ENCODE assay signal across 14 mouse cellular contexts in the genomic region with DNA sequence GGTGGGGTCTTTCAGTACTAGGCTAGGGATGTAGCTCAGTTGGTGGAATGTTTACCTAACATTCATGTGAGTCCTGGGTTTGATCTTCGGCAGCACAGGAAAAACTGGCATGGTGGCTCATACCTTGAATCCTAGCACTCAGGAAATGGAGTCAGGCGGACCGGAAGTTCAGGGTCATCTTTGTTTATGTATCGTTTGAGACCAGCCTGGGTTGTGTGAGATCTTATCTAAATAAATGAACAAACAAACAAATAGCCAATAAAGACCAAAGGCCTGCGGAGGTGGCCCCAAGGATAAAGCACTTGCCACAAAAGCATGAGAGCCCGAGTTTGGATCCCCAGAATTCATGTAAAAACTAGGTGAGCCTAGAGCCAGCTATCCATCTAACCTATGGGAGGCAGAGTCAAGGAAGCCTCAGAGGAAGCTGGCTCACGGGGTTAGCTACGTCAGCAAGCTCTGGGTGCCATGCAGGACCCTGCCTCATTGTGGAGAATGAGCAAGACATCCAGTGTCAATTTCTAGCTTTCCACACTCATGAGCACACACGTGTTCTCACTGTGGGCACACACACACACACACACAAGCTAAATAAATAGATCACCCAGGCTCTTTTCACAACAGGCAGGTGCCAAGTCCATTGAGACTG. TPM values are rescaled to one million over a fixed set of nuclear protein-coding genes. Genes with fewer than 3 reads are reported as not detected.
DNase-seq lines count a peak whose midpoint lies in the region; ATAC-seq and TF ChIP-seq lines count a peak whose summit lies in the region.
"Had no signal": no experiment of that assay in that cellular context is flagged by ENCODE, and none has a peak within 500 bp of the region (broad histone marks: within the 10 kb centered on the region; RNA-seq: fewer than 3 reads in every experiment).

No protein-coding gene starts in this region.

- 0 out of 2 replicates have a peak, but pooled peaks cover 3% of the 10 kb centered on the region for H3K36me3 ChIP-seq in heart, embryonic 16.5 days (ENCODE audit: control insufficient read depth, insufficient read depth)
- peaks cover 8% of the 10 kb centered on the region; the same call in 1 of the 2 replicates for H3K36me3 ChIP-seq in heart, embryonic 12.5 days
- H3K36me3 ChIP-seq in embryonic facial prominence, embryonic 15.5 days: peaks cover 3% of the 10 kb centered on the region; the same call in 1 of the 2 replicates
- H3K36me3 ChIP-seq in small intestine, adult 2 months (ENCODE audit: control insufficient read depth, insufficient read depth, low read length): peaks cover 26% of the 10 kb centered on the region
- H3K36me3 ChIP-seq: neural tube, embryonic 12.5 days had no signal

- H3K4me1 ChIP-seq in heart, embryonic 16.5 days (ENCODE audit: control insufficient read depth, insufficient read depth, low read length): peaks cover 7% of the 10 kb centered on the region; the same call in 1 of the 2 replicates
- H3K4me1 ChIP-seq in heart, embryonic 12.5 days (replicated peaks): peaks cover 6% of the 10 kb centered on the region
- H3K4me1 ChIP-seq in embryonic facial prominence, embryonic 15.5 days: peaks cover 11% of the 10 kb centered on the region
- H3K4me1 ChIP-seq in small intestine, adult 2 months (ENCODE audit: control insufficient read depth, insufficient read depth, insufficient read length, low read length): peaks cover 14% of the 10 kb centered on the region; the same call in 1 of the 2 replicates

- peak; percentile 37 for DNase-seq in lung, postnatal 36 days
- no peak for DNase-seq in lung, postnatal 4 days
- DNase-seq in right cerebral cortex, adult 2 months (ENCODE audit: low spot score in 2 of 2): no peak
- no peak for DNase-seq in cerebellum, adult 18-20 months
- DNase-seq: cerebellum, postnatal 25 days; heart, postnatal 14 days; midbrain, embryonic 14.5 days; thymus, postnatal 4 days had no signal

- H3K4me3 ChIP-seq in heart, embryonic 16.5 days (ENCODE audit: low read length): no peak overlapping the region
- no peak overlapping the region for H3K4me3 ChIP-seq in heart, embryonic 12.5 days
- no peak overlapping the region for H3K4me3 ChIP-seq in embryonic facial prominence, embryonic 15.5 days (replicated peaks)
- no peak overlapping the region for H3K4me3 ChIP-seq in small intestine, adult 2 months (ENCODE audit: low read depth, low read length)
- H3K4me3 ChIP-seq: neural tube, embryonic 12.5 days had no signal

- no peaks in the 10 kb centered on the region for H3K9me3 ChIP-seq in heart, embryonic 16.5 days (replicated peaks; ENCODE audit: control insufficient read depth, low read length)
- H3K9me3 ChIP-seq in heart, embryonic 12.5 days (replicated peaks): no peaks in the 10 kb centered on the region
- H3K9me3 ChIP-seq in embryonic facial prominence, embryonic 15.5 days (replicated peaks): no peaks in the 10 kb centered on the region
- H3K9me3 ChIP-seq: neural tube, embryonic 12.5 days had no signal

- 69% methylated on average over 9 of the region's 9 CpGs for WGBS in heart, embryonic 16.5 days
- 74% methylated on average over 9 of the region's 9 CpGs for WGBS in heart, embryonic 12.5 days
- WGBS in embryonic facial prominence, embryonic 15.5 days: 68% methylated on average over 9 of the region's 9 CpGs
- 47% methylated on average over 9 of the region's 9 CpGs for WGBS in small intestine, adult 2 months

- no peak for TF ChIP-seq CTCF in small intestine, adult 2 months (IDR thresholded peaks at IDR 0.05; ENCODE audit: extremely low read depth, insufficient read length, insufficient replicate concordance, low read depth, low read length)

- no peak for TF ChIP-seq POLR2A in small intestine, adult 2 months (IDR thresholded peaks at IDR 0.05; ENCODE audit: low read depth, low read length)

- H3K27ac ChIP-seq in heart, embryonic 16.5 days (ENCODE audit: low read length): peak overlapping the region; percentile 70
- H3K27ac ChIP-seq in heart, embryonic 12.5 days (ENCODE audit: poor library complexity, severe bottlenecking): no peak overlapping the region
- H3K27ac ChIP-seq in embryonic facial prominence, embryonic 15.5 days (replicated peaks): 0 out of 2 replicates have a peak overlapping the region, but pooled peaks have one; percentile 2
- H3K27ac ChIP-seq in small intestine, adult 2 months (ENCODE audit: insufficient read depth, low read depth, low read length): peak overlapping the region; percentile 74
- H3K27ac ChIP-seq: neural tube, embryonic 12.5 days had no signal

- no peak overlapping the region for H3K4me2 ChIP-seq in heart, embryonic 16.5 days (ENCODE audit: low read depth, low read length)
- no peak overlapping the region for H3K4me2 ChIP-seq in heart, embryonic 12.5 days
- H3K4me2 ChIP-seq in embryonic facial prominence, embryonic 15.5 days (replicated peaks): no peak overlapping the region
- H3K4me2 ChIP-seq: neural tube, embryonic 12.5 days had no signal

- ATAC-seq in heart, embryonic 16.5 days (replicated peaks; ENCODE audit: extremely low read depth, insufficient read depth, low FRiP score): no peak
- ATAC-seq in heart, embryonic 12.5 days (ENCODE audit: insufficient number of reproducible peaks, low FRiP score): no peak
- ATAC-seq in embryonic facial prominence, embryonic 15.5 days (ENCODE audit: insufficient number of reproducible peaks, low FRiP score, low TSS enrichment, low read depth): no peak
- ATAC-seq: forebrain, embryonic 16.5 days had no signal

- H3K27me3 ChIP-seq in heart, embryonic 16.5 days (ENCODE audit: control insufficient read depth, insufficient read depth, low read length): no peaks in the 10 kb centered on the region
- H3K27me3 ChIP-seq in heart, embryonic 12.5 days (replicated peaks): no peaks in the 10 kb centered on the region
- 0 out of 2 replicates have a peak, but pooled peaks cover 8% of the 10 kb centered on the region for H3K27me3 ChIP-seq in embryonic facial prominence, embryonic 15.5 days
- no peaks in the 10 kb centered on the region for H3K27me3 ChIP-seq in small intestine, adult 2 months (ENCODE audit: control insufficient read depth, insufficient read depth, low read length)

- H3K9ac ChIP-seq in heart, embryonic 16.5 days (ENCODE audit: low read length): no peak overlapping the region
- no peak overlapping the region for H3K9ac ChIP-seq in heart, embryonic 12.5 days
- H3K9ac ChIP-seq in embryonic facial prominence, embryonic 15.5 days: no peak overlapping the region
- H3K9ac ChIP-seq: neural tube, embryonic 12.5 days had no signal

RNA-seq across cellular contexts. Expression of a gene that starts 4.7 kb away (rescaled TPM):
- polyA plus RNA-seq in heart, embryonic 16.5 days (2015; fragmentation: Nextera tagmentation; extraction: Ambion mirVana): 25.1 and 40.7 TPM in 2 replicates
- polyA plus RNA-seq in heart, embryonic 12.5 days (2016; fragmentation: Nextera tagmentation; extraction: Ambion mirVana): 11.2 and 12.2 TPM in 2 replicates
- polyA plus RNA-seq in embryonic facial prominence, embryonic 15.5 days (2015; fragmentation: Nextera tagmentation; extraction: Ambion mirVana): 16.7 and 19.2 TPM in 2 replicates
- polyA plus RNA-seq in small intestine, adult 2 months (2012; rRNA removed): 9.3 and 21.1 TPM in 2 replicates
